Mouse (Mus musculus): ENCODE measurements around the gene Syt14. TPM values are rescaled to one million over a fixed set of nuclear protein-coding genes. Genes with fewer than 3 reads are reported as not detected.

Gene Syt14
- polyA plus RNA-seq, 1 experiment from 2014 or later, result 10.9 TPM

Other genes starting within 250 kb of the Syt14 start
- 30.0 and 39.5 TPM in 2 replicates for gene Sertad4, start 180.0 kb downstream of the Syt14 start, polyA plus RNA-seq (2014; fragmentation: Nextera tagmentation; extraction: Ambion mirVana)
- gene Diexf, start 94.5 kb upstream of the Syt14 start, polyA plus RNA-seq (2014; fragmentation: Nextera tagmentation; extraction: Ambion mirVana), result 7.5 and 10.0 TPM in 2 replicates
- 0.53 and 0.92 TPM in 2 replicates for gene Irf6, start 117.3 kb upstream of the Syt14 start, polyA plus RNA-seq (2014; fragmentation: Nextera tagmentation; extraction: Ambion mirVana)
- gene A130010J15Rik, start 132.3 kb upstream of the Syt14 start, polyA plus RNA-seq (2014; fragmentation: Nextera tagmentation; extraction: Ambion mirVana), result 10.4 and 15.4 TPM in 2 replicates
- 0.32 and 1.4 TPM in 2 replicates for gene Traf3ip3, start 165.9 kb upstream of the Syt14 start, polyA plus RNA-seq (2014; fragmentation: Nextera tagmentation; extraction: Ambion mirVana)
- gene Lamb3, start 171.9 kb upstream of the Syt14 start, polyA plus RNA-seq (2014; fragmentation: Nextera tagmentation; extraction: Ambion mirVana), result 0.15 and 0.30 TPM in 2 replicates
- gene Hsd11b1, start 228.3 kb upstream of the Syt14 start, polyA plus RNA-seq (2014; fragmentation: Nextera tagmentation; extraction: Ambion mirVana), result 0.22 TPM in 1 of 2 replicates, not detected in the other
- gene G0s2, start 237.4 kb upstream of the Syt14 start, polyA plus RNA-seq (2014; fragmentation: Nextera tagmentation; extraction: Ambion mirVana), result 5.7 and 7.4 TPM in 2 replicates

Measured in midbrain, embryonic 14.5 days (tissue).